Mouse (Mus musculus): ENCODE data around the gene Stn1. TPM values are rescaled to one million over a fixed set of nuclear protein-coding genes. Genes with fewer than 3 reads are reported as not detected.

Gene Stn1
- polyA plus RNA-seq, 1 experiment: 30.1 TPM

DNA sequence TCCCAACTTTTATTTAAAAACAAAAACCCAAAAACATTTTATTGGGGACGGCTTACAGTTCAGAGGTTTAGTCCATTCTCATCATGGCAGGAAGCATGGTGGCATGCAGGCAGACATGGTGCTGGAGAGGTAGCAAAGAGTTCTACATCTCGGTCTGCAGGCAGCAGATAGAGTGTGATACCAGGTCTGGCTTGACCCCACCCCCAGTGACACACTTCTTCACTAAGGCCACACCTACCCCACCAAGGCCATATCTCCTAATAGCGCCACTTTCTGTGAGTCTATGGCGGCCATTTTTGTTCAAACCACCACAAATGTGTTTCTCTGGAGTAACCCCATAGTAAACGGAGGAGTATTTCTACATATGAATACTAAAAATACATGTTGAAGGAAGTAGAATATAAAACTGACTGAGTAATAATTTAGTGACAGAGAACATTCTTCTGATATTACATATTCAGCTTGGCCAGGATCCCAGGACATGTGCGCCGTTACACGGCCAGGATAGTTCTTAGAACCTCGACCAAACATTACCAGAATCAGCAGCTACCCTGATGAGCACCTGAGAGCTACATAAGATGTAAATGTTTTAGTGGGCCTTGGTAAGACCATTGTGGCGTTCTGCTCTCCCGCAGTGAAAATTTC, 11.2 kb upstream of the Stn1 start:
- Histone ChIP-seq H3K4me1 (ENCODE audit: control insufficient read depth, insufficient read depth, low read length) (peaks cover 5% of the 10 kb centered on the region; the same call in 1 of the 2 replicates), H3K27ac (ENCODE audit: insufficient read depth, low read length) (0 out of 2 replicates have a peak overlapping the region, but pooled peaks have one; percentile 6), H3K4me3 (ENCODE audit: insufficient read depth, low read length) (no peak overlapping the region)
- TF ChIP-seq CTCF (IDR thresholded peaks at IDR 0.05; ENCODE audit: borderline replicate concordance, insufficient read depth, low read length): no peak
- TF ChIP-seq POLR2A (IDR thresholded peaks at IDR 0.05; ENCODE audit: low read depth, low read length): no peak

DNA sequence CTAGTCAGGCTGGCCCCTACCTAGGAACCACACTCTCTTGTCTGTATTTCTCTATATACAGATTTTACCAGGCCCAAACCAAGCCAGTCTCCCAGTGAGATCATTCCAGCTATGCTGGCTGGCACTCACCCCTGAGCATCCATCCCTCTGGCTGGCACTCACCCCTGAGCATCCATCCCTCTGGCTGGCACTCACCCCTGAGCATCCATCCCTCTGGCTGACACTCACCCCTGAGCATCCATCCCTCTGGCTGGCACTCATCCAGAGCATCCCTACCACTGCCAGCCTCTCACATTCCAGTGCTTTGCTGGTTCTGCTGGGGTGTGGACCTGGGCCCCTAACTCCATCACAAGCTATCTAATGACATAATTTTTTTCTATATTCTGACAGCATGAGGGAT, 8.2 kb upstream of the Stn1 start:
- TF ChIP-seq CTCF (IDR thresholded peaks at IDR 0.05; ENCODE audit: borderline replicate concordance, insufficient read depth, low read length): no peak
- TF ChIP-seq POLR2A (IDR thresholded peaks at IDR 0.05; ENCODE audit: low read depth, low read length): no peak
- Histone ChIP-seq H3K27ac (ENCODE audit: insufficient read depth, low read length) (no peak overlapping the region), H3K4me1 (ENCODE audit: control insufficient read depth, insufficient read depth, low read length) (peaks cover 5% of the 10 kb centered on the region; the same call in 1 of the 2 replicates), H3K4me3 (ENCODE audit: insufficient read depth, low read length) (no peak overlapping the region)

DNA sequence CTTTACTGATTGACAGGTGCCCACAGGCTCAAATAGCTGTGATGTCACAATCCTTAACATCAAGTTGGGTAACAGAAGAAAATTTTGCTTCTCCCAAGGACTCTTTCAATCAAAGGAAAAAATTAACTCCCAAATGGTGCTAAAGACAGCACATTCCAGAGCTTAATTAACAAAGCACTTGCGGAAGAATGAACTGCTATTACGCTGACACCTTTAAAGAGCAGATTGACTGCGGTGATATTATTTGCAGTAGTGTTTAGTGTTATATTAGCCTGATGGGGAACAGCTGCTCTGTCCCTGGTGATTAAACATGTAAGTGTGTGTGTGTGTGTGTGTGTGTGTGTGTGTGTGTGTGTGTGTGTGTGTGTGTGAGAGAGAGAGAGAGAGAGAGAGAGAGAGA, 7.7 kb upstream of the Stn1 start:
- TF ChIP-seq CTCF (IDR thresholded peaks at IDR 0.05; ENCODE audit: borderline replicate concordance, insufficient read depth, low read length) (no peak), POLR2A (IDR thresholded peaks at IDR 0.05; ENCODE audit: low read depth, low read length) (no peak)
- Histone ChIP-seq H3K4me3 (ENCODE audit: insufficient read depth, low read length) (no peak overlapping the region), H3K27ac (ENCODE audit: insufficient read depth, low read length) (no peak overlapping the region)

DNA sequence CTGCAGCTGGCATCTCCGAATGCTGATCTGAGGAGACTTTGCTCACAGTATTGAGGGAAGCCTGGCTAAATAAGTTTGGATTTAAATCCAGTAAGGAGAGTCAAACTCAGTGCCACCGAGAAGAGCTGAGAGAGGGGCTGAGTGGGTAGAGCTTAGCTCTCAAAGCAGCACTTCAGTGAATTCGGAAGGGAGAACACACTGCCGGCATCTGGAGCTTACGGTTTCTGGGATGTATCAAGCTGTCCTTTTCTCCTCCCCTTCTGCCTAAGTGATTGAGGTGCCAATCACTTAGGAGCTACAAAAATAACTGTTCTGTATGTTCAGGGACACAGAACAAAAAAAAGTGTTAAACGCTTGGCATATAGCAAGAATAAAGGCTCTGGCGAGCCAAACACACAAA, 5.1 kb upstream of the Stn1 start:
- TF ChIP-seq CTCF (IDR thresholded peaks at IDR 0.05; ENCODE audit: borderline replicate concordance, insufficient read depth, low read length): no peak
- TF ChIP-seq POLR2A (IDR thresholded peaks at IDR 0.05; ENCODE audit: low read depth, low read length): no peak
- H3K27ac ChIP-seq (ENCODE audit: insufficient read depth, low read length): no peak overlapping the region
- no peaks in the 10 kb centered on the region for H3K4me1 ChIP-seq (ENCODE audit: control insufficient read depth, insufficient read depth, low read length)
- no peak overlapping the region for H3K4me3 ChIP-seq (ENCODE audit: insufficient read depth, low read length)

More for the DNA sequence above, 7.7 kb upstream of the Stn1 start:
- peaks cover 5% of the 10 kb centered on the region; the same call in 1 of the 2 replicates for H3K4me1 ChIP-seq (ENCODE audit: control insufficient read depth, insufficient read depth, low read length)

DNA sequence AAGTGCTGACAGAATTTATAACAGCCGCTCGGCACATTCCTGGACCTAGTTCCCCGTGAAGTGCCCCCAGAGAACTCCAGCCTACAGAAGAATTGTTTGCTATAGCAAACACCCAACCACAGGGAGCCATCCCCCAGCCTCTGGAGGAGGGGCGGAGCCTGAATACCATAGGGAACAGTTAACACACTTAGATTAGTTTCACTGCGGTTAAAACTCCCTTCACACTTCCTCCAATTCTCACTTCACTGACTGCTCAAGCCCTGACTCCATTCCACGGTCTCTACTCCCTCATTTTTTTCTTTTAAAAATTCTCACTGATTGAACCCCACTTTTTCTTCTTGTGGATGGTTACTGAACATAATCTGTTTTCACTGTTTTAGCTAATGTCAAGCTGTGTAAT, 1.5 kb upstream of the Stn1 start:
- no peaks in the 10 kb centered on the region for H3K4me1 ChIP-seq (ENCODE audit: control insufficient read depth, insufficient read depth, low read length)
- TF ChIP-seq POLR2A (IDR thresholded peaks at IDR 0.05; ENCODE audit: low read depth, low read length) (no peak), CTCF (IDR thresholded peaks at IDR 0.05; ENCODE audit: borderline replicate concordance, insufficient read depth, low read length) (no peak)
- H3K27ac ChIP-seq (ENCODE audit: insufficient read depth, low read length): peak overlapping the region; percentile 45
- H3K4me3 ChIP-seq (ENCODE audit: insufficient read depth, low read length): no peak overlapping the region

DNA sequence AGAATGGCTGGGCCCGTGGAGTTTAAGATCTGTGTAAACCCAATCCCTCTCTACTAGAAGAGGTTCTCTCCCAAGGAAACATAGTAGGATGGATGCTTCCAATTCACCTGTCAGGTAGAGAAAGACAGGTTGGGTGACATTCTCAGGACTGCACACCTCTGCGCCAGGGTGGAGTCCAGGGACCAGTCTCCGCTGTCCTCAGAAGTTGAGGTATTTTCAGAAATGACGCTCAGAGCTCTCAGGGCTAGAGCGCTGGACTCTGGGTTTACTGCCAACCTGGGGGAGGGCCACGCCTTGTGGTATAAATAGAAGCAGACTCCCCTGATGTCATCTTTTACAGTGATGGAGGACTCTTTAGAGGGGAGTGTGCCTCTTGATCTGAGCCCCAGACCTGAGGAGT, 572 bp upstream of the Stn1 start:
- Histone ChIP-seq H3K27ac (ENCODE audit: insufficient read depth, low read length) (peak overlapping the region; percentile 62; the same call in 1 of the 2 replicates), H3K4me3 (ENCODE audit: insufficient read depth, low read length) (no peak overlapping the region)

DNA sequence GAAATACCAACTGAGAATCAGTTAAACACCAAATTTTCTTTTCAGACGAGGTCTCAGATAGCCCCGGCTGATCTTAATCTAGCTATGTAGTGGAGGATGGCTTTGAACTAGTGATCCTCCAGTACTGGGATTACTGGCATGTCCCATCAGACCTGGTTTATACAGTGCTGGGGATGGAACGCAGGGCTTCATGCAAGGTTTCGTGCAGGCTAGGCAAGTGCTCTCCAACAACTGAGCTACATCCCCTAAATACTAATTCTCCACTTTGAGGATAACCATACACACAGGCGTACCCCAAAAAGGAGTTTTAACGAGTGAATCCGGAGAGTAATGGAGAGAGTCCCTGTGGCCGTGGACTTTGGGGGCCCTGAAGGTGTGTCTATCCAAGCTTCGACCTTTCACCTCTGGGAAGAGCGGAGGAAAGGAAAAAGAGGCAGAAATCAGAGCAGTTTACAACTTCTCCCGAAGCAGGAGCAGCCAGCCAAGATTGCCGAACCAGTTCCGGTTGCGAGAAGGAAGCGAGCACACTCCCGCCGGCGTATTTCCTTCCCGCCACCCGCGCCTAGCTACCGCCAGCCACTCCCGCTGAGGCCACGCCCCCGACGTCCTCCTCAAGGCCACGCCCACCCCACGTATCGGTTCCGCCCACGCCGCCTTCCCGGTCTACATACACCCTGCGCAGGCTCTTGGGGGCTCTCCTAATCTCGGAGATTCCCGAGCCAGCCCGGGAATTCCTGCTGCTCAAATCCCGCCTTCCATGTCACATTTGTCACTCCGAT, 597 bp downstream of the Stn1 start:
- H3K4me3 ChIP-seq (ENCODE audit: insufficient read depth, low read length): peak overlapping the region; percentile 46
- TF ChIP-seq CTCF (IDR thresholded peaks at IDR 0.05; ENCODE audit: borderline replicate concordance, insufficient read depth, low read length) (no peak), POLR2A (IDR thresholded peaks at IDR 0.05; ENCODE audit: low read depth, low read length) (peak; percentile 65)
- H3K4me1 ChIP-seq (ENCODE audit: control insufficient read depth, insufficient read depth, low read length): no peaks in the 10 kb centered on the region
- peak overlapping the region; percentile 62 for H3K27ac ChIP-seq (ENCODE audit: insufficient read depth, low read length)

More for the DNA sequence above, 572 bp upstream of the Stn1 start:
- no peak for TF ChIP-seq POLR2A (IDR thresholded peaks at IDR 0.05; ENCODE audit: low read depth, low read length)
- no peak for TF ChIP-seq CTCF (IDR thresholded peaks at IDR 0.05; ENCODE audit: borderline replicate concordance, insufficient read depth, low read length)
- H3K4me1 ChIP-seq (ENCODE audit: control insufficient read depth, insufficient read depth, low read length): no peaks in the 10 kb centered on the region

DNA sequence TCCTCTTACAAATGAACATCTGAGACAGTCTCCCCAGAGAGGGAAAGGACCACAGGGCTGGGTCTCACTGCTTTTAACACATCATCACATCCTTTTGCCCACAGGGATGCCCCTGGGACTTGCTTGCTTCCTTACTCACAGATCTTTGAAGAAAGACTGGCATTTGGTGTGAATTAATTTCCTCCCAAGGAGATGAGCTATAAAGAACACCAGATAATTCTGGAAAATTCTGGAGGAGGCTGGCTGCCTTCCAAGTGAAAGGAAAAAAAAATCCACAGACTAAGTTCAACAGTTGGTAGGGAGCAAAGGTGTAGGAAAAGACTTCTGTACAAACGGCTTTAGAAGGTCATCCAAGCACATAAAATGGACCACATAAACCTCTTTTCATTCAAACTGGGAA, 3.2 kb downstream of the Stn1 start:
- TF ChIP-seq POLR2A (IDR thresholded peaks at IDR 0.05; ENCODE audit: low read depth, low read length) (no peak), CTCF (IDR thresholded peaks at IDR 0.05; ENCODE audit: borderline replicate concordance, insufficient read depth, low read length) (no peak)

DNA sequence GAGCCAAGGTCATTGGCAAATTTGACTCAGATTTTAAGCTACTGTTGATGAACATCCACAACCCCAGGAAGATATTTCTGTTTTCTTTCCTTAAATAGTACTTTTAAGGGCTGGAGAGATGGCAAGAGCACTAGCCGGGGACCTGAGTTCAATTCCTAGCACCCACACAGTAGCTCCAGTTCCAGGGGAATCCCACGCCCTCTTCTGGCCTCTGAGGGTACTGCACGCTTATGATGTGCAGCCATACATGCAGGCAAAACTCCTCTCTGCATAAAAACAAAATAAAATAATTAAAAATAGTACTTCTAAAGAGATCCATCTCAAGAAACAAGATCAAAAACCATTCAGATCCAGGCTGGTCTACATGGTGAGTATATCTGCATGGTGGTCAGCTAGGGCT, 4.9 kb downstream of the Stn1 start:
- Histone ChIP-seq H3K4me3 (ENCODE audit: insufficient read depth, low read length) (no peak overlapping the region), H3K27ac (ENCODE audit: insufficient read depth, low read length) (no peak overlapping the region), H3K4me1 (ENCODE audit: control insufficient read depth, insufficient read depth, low read length) (no peaks in the 10 kb centered on the region)
- TF ChIP-seq POLR2A (IDR thresholded peaks at IDR 0.05; ENCODE audit: low read depth, low read length) (no peak), CTCF (IDR thresholded peaks at IDR 0.05; ENCODE audit: borderline replicate concordance, insufficient read depth, low read length) (no peak)

More for the DNA sequence above, 3.2 kb downstream of the Stn1 start:
- Histone ChIP-seq H3K4me3 (ENCODE audit: insufficient read depth, low read length) (no peak overlapping the region), H3K27ac (ENCODE audit: insufficient read depth, low read length) (no peak overlapping the region), H3K4me1 (ENCODE audit: control insufficient read depth, insufficient read depth, low read length) (no peaks in the 10 kb centered on the region)

DNA sequence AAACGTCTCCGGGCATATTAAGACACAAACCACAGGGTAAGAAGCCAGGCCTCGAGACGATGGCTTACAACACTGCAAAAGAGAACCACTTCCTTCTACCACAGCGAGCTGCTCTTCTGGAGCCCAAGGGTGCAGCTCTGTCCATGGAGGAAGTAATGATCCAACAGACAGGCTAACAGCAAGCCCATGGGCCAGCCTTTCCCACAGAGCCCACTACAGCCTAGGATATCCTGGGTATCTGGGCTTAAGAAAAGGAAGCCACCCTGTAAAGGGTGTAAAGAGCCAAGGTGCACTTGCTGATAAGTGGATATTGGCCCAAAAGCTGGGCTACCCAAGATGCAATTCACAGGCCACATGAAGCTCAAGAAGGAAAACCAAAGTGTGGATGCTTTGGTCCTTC, 6.0 kb downstream of the Stn1 start:
- Histone ChIP-seq H3K4me1 (ENCODE audit: control insufficient read depth, insufficient read depth, low read length) (peaks cover 6% of the 10 kb centered on the region; the same call in 1 of the 2 replicates), H3K4me3 (ENCODE audit: insufficient read depth, low read length) (no peak overlapping the region), H3K27ac (ENCODE audit: insufficient read depth, low read length) (no peak overlapping the region)
- TF ChIP-seq CTCF (IDR thresholded peaks at IDR 0.05; ENCODE audit: borderline replicate concordance, insufficient read depth, low read length) (no peak), POLR2A (IDR thresholded peaks at IDR 0.05; ENCODE audit: low read depth, low read length) (no peak)

Data from embryonic fibroblast, embryonic 13.5 days (primary cell).